Mouse (Mus musculus) splenic B cell, adult 2 months (primary cell): ENCODE data around the gene Frem2.
A peak's percentile ranks its signal among the peaks of the same experiment; 100 is the strongest.

ENCODE experiments used
- DNase-seq: peaks from one replicate; pipeline ENCODE4 v3.0.0-alpha.2; 2011; ENCODE audit warnings: low read depth, low spot score
- H3K27me3 ChIP-seq: 2 replicates; pipeline ENCODE4 v1.6.1; 2012; ENCODE audit warnings: mild to moderate bottlenecking, low read length, moderate library complexity, mixed read lengths; ENCODE audit not compliant: control insufficient read depth, poor library complexity, insufficient read depth, severe bottlenecking
- H3K36me3 ChIP-seq: 2 replicates; pipeline ENCODE4 v1.6.1; 2012; ENCODE audit warnings: mild to moderate bottlenecking, low read length, moderate library complexity, mixed read lengths; ENCODE audit not compliant: control insufficient read depth, poor library complexity, insufficient read depth, severe bottlenecking

Frem2 gene

GRCm38 (mm10) chr3:53592036-53592435 lies 65.1 kb downstream of the Frem2 start:
- H3K27me3 ChIP-seq, result no peaks in the 10 kb centered on the region
- DNase-seq, result no peak

GRCm38 (mm10) chr3:53590139-53590621 lies 67.0 kb downstream of the Frem2 start:
- Histone ChIP-seq H3K27me3 (no peaks in the 10 kb centered on the region), H3K36me3 (no peaks in the 10 kb centered on the region)
- peak; percentile 40 for DNase-seq

More at GRCm38 (mm10) chr3:53592036-53592435, 65.1 kb downstream of the Frem2 start:
- H3K36me3 ChIP-seq, result no peaks in the 10 kb centered on the region

GRCm38 (mm10) chr3:53583248-53583647 lies 73.9 kb downstream of the Frem2 start:
- no peak for DNase-seq
- H3K36me3 ChIP-seq, result no peaks in the 10 kb centered on the region
- no peaks in the 10 kb centered on the region for H3K27me3 ChIP-seq

- Histone ChIP-seq H3K27me3 (no peaks in the 10 kb centered on the region), H3K36me3 (no peaks in the 10 kb centered on the region)
- DNase-seq, result no peak
Observed at GRCm38 (mm10) chr3:53580596-53581254, 76.4 kb downstream of the Frem2 start.

GRCm38 (mm10) chr3:53579121-53579704 lies 77.9 kb downstream of the Frem2 start:
- no peaks in the 10 kb centered on the region for H3K27me3 ChIP-seq
- no peaks in the 10 kb centered on the region for H3K36me3 ChIP-seq
- no peak for DNase-seq

GRCm38 (mm10) chr3:53576320-53577116 lies 80.6 kb downstream of the Frem2 start:
- Histone ChIP-seq H3K36me3 (no peaks in the 10 kb centered on the region), H3K27me3 (no peaks in the 10 kb centered on the region)
- no peak for DNase-seq

GRCm38 (mm10) chr3:53574123-53574522 lies 83.0 kb downstream of the Frem2 start:
- Histone ChIP-seq H3K27me3 (no peaks in the 10 kb centered on the region), H3K36me3 (no peaks in the 10 kb centered on the region)
- no peak for DNase-seq

- Histone ChIP-seq H3K36me3 (no peaks in the 10 kb centered on the region), H3K27me3 (no peaks in the 10 kb centered on the region)
- no peak for DNase-seq
Observed at GRCm38 (mm10) chr3:53571663-53572062, 85.5 kb downstream of the Frem2 start.

GRCm38 (mm10) chr3:53564521-53564920 lies 92.6 kb downstream of the Frem2 start:
- H3K27me3 ChIP-seq, result no peaks in the 10 kb centered on the region; the same call in 1 of the 2 replicates
- DNase-seq, result no peak
- H3K36me3 ChIP-seq, result no peaks in the 10 kb centered on the region

- DNase-seq, result no peak
- Histone ChIP-seq H3K36me3 (no peaks in the 10 kb centered on the region), H3K27me3 (no peaks in the 10 kb centered on the region; the same call in 1 of the 2 replicates)
Observed at GRCm38 (mm10) chr3:53563746-53564145, 93.4 kb downstream of the Frem2 start.

GRCm38 (mm10) chr3:53561813-53562212 lies 95.3 kb downstream of the Frem2 start:
- no peaks in the 10 kb centered on the region for H3K36me3 ChIP-seq
- no peaks in the 10 kb centered on the region; the same call in 1 of the 2 replicates for H3K27me3 ChIP-seq
- DNase-seq, result no peak

GRCm38 (mm10) chr3:53559056-53559455 lies 98.1 kb downstream of the Frem2 start:
- Histone ChIP-seq H3K27me3 (no peaks in the 10 kb centered on the region; the same call in 1 of the 2 replicates), H3K36me3 (no peaks in the 10 kb centered on the region)
- no peak for DNase-seq

GRCm38 (mm10) chr3:53558230-53558629 lies 98.9 kb downstream of the Frem2 start:
- H3K27me3 ChIP-seq, result no peaks in the 10 kb centered on the region; the same call in 1 of the 2 replicates
- no peak for DNase-seq

GRCm38 (mm10) chr3:53557388-53558214 lies 99.6 kb downstream of the Frem2 start:
- Histone ChIP-seq H3K27me3 (no peaks in the 10 kb centered on the region; the same call in 1 of the 2 replicates), H3K36me3 (no peaks in the 10 kb centered on the region)
- no peak for DNase-seq

More at GRCm38 (mm10) chr3:53558230-53558629, 98.9 kb downstream of the Frem2 start:
- H3K36me3 ChIP-seq, result no peaks in the 10 kb centered on the region
